Mouse (Mus musculus) ovary, postnatal 14 days (tissue): Measurements from ENCODE around the gene Pheta2.

ENCODE experiments used
- DNase-seq: peaks from one replicate; pipeline ENCODE4 v3.0.0; 2022; ENCODE audit warnings: low spot score

Pheta2 gene

GRCm38 (mm10) chr15:82338593-82339112, at the start of gene Pheta2, which contains the start of the genes Naga and Smdt1:
Gene Pheta2 (plus strand): TSS chr15:82338942.
Gene Naga (minus strand): TSS chr15:82338925.
Gene Smdt1 (plus strand): TSS chr15:82338959.
- peak; percentile 96 for DNase-seq

GRCm38 (mm10) chr15:82290252-82290651, 48.5 kb upstream of the Pheta2 start:
- DNase-seq, result no peak

- no peak for DNase-seq
These were observed 45.9 kb upstream of the Pheta2 start for GRCm38 (mm10) chr15:82292851-82293250.

- DNase-seq, result no peak
These were observed 45.5 kb upstream of the Pheta2 start for GRCm38 (mm10) chr15:82293271-82293711.

- no peak for DNase-seq
These were observed 44.7 kb upstream of the Pheta2 start for GRCm38 (mm10) chr15:82294059-82294458.

GRCm38 (mm10) chr15:82298764-82299561, 39.8 kb upstream of the Pheta2 start, which contains the start of gene Wbp2nl:
Gene Wbp2nl (plus strand): TSS chr15:82298954.
- no peak for DNase-seq

- DNase-seq, result no peak
These were observed 31.6 kb upstream of the Pheta2 start for GRCm38 (mm10) chr15:82307107-82307506.

GRCm38 (mm10) chr15:82308416-82308815, 30.3 kb upstream of the Pheta2 start:
- DNase-seq, result no peak

GRCm38 (mm10) chr15:82317839-82318238, 20.9 kb upstream of the Pheta2 start:
- no peak for DNase-seq

- DNase-seq, result no peak
These were observed 19.1 kb upstream of the Pheta2 start for GRCm38 (mm10) chr15:82319613-82320012.

- DNase-seq, result no peak
These were observed 16.5 kb upstream of the Pheta2 start for GRCm38 (mm10) chr15:82322195-82322594.

GRCm38 (mm10) chr15:82325382-82325781, 13.4 kb upstream of the Pheta2 start:
- no peak for DNase-seq

- no peak for DNase-seq
These were observed 3.5 kb upstream of the Pheta2 start for GRCm38 (mm10) chr15:82335194-82335593.

GRCm38 (mm10) chr15:82336629-82337028, 2.1 kb upstream of the Pheta2 start:
- no peak for DNase-seq

- no peak for DNase-seq
These were observed 867 bp upstream of the Pheta2 start for GRCm38 (mm10) chr15:82337875-82338274.

GRCm38 (mm10) chr15:82339150-82339549, 408 bp downstream of the Pheta2 start:
- DNase-seq, result no peak

GRCm38 (mm10) chr15:82339634-82340254, 1.0 kb downstream of the Pheta2 start:
- no peak for DNase-seq

- no peak for DNase-seq
These were observed 1.8 kb downstream of the Pheta2 start for GRCm38 (mm10) chr15:82340414-82341035.

- peak; percentile 58 for DNase-seq
These were observed 2.3 kb downstream of the Pheta2 start for GRCm38 (mm10) chr15:82341036-82341501.

GRCm38 (mm10) chr15:82341675-82342542, 3.2 kb downstream of the Pheta2 start:
- DNase-seq, result no peak

GRCm38 (mm10) chr15:82342543-82342935, 3.8 kb downstream of the Pheta2 start:
- DNase-seq, result no peak
